Mouse (Mus musculus) thymus, postnatal 4 days (tissue): ENCODE measurements at regions not wholly inside any gene's neighbourhood (a gene's known extent, or its start where the extent isn't known, plus 50 kb on each side); places are given as distances from the start of the nearest gene placed in this dataset.

ENCODE experiments used
- DNase-seq: peaks from one replicate; pipeline ENCODE4 v3.0.0; 2021

GRCm38 (mm10) chr12:110387567-110387966 is 59.4 kb upstream of the Ppp2r5c start:
- no peak for DNase-seq

DNA sequence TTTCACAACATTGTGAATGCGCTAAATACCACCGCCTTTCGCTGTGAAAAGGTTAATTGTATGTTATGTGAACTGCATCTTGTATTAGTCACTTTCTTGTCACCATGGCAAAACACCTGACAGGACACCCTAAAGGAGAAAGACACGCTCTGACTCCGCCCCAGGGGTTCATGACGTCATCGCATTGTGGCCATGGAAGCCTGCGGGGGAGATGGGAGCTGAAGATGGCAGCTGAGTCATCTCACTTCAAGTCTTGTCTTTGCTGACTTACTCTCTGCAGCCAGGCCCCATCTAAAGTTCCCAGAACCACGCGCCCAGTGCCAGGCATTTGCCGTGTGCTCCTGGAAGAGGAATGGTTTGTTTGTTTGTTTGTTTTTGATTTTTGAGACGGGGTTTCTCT is 57.5 kb upstream of the Ppp2r5c start:
- DNase-seq, result no peak

GRCm38 (mm10) chr12:110391464-110391863 is 55.5 kb upstream of the Ppp2r5c start:
- no peak for DNase-seq

DNA sequence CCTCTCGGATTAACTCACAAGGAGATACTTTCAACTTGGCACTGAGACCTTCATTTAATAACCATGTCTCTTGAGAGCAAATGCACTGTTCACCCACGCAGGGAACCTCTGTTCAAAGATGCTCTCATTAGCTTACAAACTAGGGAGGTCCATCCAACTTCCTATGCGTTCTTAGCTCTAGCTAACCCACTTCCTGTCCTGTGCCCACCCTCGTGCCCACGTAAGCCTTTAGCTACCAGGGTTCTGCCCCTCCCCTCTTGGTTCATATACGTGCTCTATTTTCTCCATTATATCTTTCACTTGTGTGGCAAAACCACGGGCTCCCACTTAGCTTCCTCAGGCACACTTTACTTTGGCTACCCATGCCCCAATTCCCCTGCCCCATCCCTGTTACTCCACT is 53.4 kb upstream of the Ppp2r5c start:
- no peak for DNase-seq
